Mouse (Mus musculus): Measurements from ENCODE around the gene 4931429L15Rik.

Gene 4931429L15Rik

GRCm38 (mm10) chr9:46257546-46257945 is 62.2 kb downstream of the 4931429L15Rik start:
- DNase-seq (ENCODE audit: low spot score) = no peak

GRCm38 (mm10) chr9:46256658-46257385 is 63.0 kb downstream of the 4931429L15Rik start:
- DNase-seq (ENCODE audit: low spot score) = no peak

- no peak for DNase-seq (ENCODE audit: low spot score)
These were observed 63.6 kb downstream of the 4931429L15Rik start for GRCm38 (mm10) chr9:46256177-46256576.

Measured in T-cell, adult 2 months (primary cell).